Mouse (Mus musculus) adrenal gland (tissue): ENCODE data around the gene Lrrc7.

Experiments
- intact Hi-C: fragments of 180-260 bp; cut with DNase I; formaldehyde crosslinking; loops from one replicate; pipeline ENCODE4 v1.15.1; 2025

Gene Lrrc7

GRCm38 (mm10) chr3:158365801-158366200 is 196.2 kb downstream of the Lrrc7 start:
- intact Hi-C loops = no loop called here

DNA sequence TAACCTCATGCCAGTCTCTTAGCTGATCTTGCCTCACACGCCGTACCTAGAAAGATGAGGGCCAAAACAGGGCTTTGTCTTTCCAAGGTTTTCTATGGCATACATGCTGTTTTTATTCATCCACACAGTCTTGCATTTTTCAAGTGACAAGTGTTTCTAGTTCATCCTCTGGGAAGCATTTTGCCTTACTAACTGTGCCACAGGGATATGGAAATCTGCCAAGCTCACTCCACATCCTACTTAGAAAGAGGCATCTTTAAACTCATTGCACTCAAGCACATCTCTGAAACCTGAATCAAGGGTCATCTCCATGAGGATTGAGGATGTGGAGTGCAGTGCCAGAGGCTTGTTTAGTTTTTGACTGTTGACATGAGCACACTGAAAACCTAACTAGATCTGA is 199.9 kb downstream of the Lrrc7 start:
- intact Hi-C loops = no loop called here

DNA sequence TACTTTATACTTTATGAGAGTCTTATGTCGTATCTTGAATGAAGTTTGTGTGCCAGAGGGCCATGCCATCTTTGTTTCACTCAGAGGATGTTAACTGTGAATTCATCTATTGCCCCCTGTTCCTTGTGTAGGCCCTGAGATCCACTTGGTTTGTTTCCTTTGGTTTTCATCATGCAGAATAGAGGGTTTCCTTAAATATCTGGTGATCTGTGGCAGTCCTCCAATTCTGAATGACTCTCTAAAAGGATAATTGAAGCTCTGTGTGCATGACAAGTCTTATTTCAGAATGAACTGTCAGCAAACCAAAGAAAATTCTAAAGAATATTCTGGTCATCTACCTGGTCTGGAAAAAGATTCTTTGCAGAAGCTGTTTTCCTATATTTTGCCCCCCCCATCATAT is 205.3 kb downstream of the Lrrc7 start:
- intact Hi-C loops = no loop called here

- intact Hi-C loops = no loop called here
Observed at GRCm38 (mm10) chr3:158356194-158356593, 205.8 kb downstream of the Lrrc7 start.

GRCm38 (mm10) chr3:158340808-158341207 is 221.2 kb downstream of the Lrrc7 start:
- intact Hi-C loops = no loop called here

DNA sequence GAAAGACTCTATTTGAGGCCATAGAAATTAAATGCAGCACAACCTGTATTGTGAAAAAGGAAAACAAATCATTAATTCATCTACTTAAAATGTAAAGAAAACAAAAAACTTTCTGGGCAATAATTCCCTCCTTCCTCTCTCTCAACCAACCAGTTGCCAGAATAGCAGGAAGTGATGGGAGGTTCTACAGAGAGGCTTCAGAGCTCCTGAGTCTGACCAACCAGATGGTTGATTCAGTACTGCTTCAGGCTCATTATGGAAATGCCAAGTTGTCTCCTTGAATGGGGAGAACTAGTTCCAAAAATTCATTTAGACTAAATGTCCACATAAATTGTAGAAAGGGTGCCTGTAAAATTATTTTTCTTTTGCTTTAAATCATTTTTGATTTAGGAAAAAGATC is 231.9 kb downstream of the Lrrc7 start:
- intact Hi-C loops = no loop called here

DNA sequence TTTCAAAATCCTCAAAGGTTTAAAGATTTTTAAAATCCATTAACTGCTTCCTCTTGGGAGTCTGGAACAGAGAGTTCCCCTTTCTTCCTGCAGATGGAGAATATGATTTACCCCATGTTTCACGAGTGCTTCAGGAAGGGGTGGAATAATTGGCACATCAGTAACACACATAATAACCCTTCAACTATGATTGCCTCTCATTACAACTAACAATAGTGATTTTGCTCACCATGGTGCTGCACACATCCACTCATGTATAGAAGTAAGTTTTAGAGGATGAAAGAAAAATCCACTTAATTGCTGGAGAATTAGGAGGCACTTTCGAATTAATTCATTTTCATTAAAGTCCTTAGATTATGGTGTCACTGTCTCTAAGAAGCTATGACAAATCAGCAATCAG is 251.6 kb downstream of the Lrrc7 start:
- intact Hi-C loops = no loop called here

- intact Hi-C loops = no loop called here
Observed at GRCm38 (mm10) chr3:158307415-158307814, 254.6 kb downstream of the Lrrc7 start.

GRCm38 (mm10) chr3:158298732-158299131 is 263.3 kb downstream of the Lrrc7 start:
- intact Hi-C loops = no loop called here

GRCm38 (mm10) chr3:158295041-158295440 is 267.0 kb downstream of the Lrrc7 start:
- intact Hi-C loops = no loop called here

DNA sequence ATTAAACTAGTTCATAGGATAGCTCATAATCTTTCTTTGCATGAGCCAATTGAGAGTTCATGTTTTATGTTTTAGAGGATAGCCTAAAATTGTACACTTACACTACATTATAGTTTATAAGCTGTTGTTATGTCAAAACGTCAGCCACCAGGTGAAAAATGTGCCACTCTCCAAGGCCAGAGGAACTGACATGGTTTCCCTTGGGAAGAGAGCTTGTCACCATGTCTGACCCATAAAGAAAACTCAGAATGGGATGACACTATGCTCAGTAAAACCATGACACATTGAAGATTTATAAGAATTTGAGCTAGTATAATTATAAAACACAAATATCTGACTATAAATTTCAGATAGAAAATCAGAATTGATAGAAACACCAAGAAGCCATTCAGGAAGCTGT is 277.6 kb downstream of the Lrrc7 start:
- intact Hi-C loops = no loop called here

GRCm38 (mm10) chr3:158278631-158279030 is 283.4 kb downstream of the Lrrc7 start:
- intact Hi-C loops = no loop called here

DNA sequence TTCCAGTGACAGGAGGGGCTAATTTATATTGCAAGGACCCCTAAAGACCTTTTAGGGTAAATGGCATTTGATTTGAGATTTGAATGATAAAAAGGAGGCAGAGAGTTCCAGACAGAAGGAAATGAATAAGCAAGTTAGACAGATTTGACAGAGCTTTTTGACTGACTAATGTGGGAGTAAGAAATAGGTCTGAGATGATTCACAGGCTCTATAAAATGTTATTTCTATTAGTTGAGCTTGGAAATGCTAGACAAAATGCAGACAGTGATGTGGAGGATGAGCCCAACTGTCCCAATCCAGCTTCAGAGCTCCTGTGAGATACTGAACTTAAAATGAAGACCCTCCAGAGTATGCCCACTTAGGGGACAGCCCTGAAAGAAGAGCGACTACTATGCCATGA is 289.3 kb downstream of the Lrrc7 start:
- intact Hi-C loops = no loop called here

GRCm38 (mm10) chr3:158270887-158271286 is 291.1 kb downstream of the Lrrc7 start:
- intact Hi-C loops = no loop called here

GRCm38 (mm10) chr3:158252576-158252975 is 309.4 kb downstream of the Lrrc7 start:
- intact Hi-C loops = no loop called here

DNA sequence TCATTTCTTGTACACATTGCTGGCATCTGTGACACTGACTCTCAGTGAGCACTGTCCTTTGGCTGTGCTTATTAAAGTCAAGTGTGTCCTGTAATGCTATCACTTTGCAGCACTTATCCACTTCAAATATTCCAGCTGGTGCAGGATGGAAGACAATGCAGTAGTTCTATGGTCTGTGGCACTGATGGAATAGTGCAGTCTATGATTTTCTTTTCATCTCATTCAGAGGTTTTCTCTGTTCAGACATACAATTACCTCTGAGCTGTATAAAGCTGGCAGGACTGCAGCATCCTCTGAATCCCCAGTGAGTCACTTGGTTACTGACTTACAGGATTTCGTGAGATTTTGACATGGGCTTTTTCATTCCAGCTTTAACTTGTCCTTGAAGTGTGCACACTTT is 314.3 kb downstream of the Lrrc7 start:
- intact Hi-C loops = no loop called here

GRCm38 (mm10) chr3:158210657-158211056 is 351.4 kb downstream of the Lrrc7 start:
- intact Hi-C loops = no loop called here

GRCm38 (mm10) chr3:158210026-158210425 is 352.0 kb downstream of the Lrrc7 start:
- intact Hi-C loops = no loop called here

DNA sequence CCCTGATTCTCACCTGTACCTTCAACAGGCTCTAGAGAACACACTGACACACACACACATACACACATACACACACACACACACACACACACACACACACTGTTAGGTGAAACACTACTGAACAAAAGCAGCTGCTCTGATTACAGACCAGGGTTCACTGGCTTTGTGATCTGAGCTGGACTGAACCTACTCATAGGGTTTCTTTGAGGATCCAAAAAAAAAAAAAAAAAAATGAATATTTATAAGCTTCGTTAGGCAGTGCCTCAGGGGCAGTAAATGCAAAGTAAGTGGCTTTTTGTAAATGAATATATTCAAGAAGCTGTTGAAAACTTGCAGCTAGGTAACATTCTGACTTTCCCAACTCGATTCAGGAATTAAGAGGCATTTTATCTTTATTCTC is 354.2 kb downstream of the Lrrc7 start:
- intact Hi-C loops = no loop called here

DNA sequence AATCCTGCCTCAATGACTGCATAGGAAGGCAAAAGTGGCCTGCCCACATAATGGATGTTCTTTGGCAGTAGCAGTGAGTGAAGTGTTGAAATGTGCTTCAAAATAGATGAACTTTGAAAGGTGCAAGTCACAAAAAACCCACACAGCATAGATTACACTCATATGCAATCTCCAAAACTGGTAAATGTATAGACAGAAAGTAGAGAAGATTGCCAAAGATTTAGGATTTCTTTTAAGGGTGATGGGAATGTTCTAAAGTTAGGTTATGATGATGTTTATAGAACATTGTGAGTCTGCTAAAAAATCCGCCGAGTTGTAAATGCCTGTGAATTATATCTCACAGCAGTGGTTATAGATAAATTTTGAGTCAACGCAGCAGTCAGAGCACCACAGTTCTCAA is 359.2 kb downstream of the Lrrc7 start:
- intact Hi-C loops = no loop called here

- intact Hi-C loops = no loop called here
Observed at GRCm38 (mm10) chr3:158195426-158195825, 366.6 kb downstream of the Lrrc7 start.

DNA sequence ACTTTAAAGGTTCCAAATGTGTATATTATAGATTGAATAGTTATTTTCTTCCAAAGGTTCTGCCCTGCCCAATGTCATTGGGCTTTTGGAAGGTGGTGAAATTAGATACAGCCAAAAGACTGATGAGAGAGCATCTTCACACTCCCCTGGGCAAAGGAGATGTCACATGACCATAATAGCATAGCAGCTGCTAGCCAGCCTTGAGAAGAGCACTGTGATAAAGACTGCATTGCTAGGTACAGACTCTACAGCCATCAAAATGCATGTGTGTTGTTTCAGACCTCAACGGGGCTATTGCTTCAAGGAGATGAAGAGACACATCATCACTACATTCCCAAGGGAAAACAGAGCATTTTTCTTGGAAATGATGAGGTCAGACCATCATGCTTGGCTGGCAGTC is 368.8 kb downstream of the Lrrc7 start:
- intact Hi-C loops = no loop called here

DNA sequence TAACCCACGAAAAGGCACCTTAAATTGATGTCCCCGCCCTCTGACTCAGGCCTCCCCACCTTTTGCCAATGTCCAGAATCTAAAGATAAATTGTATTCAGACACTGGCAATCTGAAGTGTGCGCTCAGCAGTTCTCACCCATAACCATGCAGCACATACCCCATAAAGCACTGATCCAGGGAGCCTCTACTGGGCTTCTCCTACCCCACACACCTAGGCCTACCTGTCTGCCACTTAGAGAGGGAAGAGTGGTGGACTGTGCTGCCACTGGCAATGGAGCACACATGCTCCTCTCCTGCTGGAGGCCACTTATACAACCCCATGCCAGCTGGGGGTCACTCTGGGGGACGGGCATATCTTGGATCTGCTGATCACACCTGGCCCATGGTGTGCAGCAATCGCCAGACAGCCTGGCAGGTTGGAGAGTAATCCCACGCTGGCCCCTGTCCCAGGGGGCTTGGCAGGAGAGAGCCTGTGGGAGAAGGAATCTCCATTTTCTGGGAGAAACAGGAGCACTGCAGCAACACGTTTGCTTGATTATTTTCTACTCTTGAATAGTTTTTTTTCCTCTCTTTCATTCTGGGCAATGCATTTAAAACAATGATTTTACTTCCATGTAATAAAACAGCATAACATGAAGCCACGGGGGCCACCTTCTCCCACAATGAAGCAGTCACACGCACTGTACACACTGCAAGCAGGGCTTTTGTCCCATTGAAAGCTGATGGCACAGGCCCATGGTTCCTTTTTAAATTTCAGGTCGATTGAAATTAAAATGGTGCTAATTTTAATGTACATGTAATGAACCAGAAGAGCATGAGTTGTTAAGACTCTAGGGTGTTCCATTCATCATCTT is 386.9 kb downstream of the Lrrc7 start:
- intact Hi-C loops = no loop called here
